Mouse (Mus musculus) kidney, adult 2 months (tissue): ENCODE measurements around the gene Ankrd34b.

ENCODE experiments used
- CTCF ChIP-seq: fragments of 200-500 bp; conservative IDR thresholded peaks from 2 replicates; pipeline ENCODE4 v1.5.1; 2011; ENCODE audit warnings: low read depth, mild to moderate bottlenecking, control low read depth, low read length, moderate library complexity, mixed read lengths; ENCODE audit not compliant: insufficient read depth, insufficient read length
- POLR2A ChIP-seq: fragments of 200-500 bp; IDR thresholded peaks from one replicate; pipeline ENCODE4 v1.6.1; 2011; ENCODE audit warnings: low read depth, low read length, control low read depth

DNA sequence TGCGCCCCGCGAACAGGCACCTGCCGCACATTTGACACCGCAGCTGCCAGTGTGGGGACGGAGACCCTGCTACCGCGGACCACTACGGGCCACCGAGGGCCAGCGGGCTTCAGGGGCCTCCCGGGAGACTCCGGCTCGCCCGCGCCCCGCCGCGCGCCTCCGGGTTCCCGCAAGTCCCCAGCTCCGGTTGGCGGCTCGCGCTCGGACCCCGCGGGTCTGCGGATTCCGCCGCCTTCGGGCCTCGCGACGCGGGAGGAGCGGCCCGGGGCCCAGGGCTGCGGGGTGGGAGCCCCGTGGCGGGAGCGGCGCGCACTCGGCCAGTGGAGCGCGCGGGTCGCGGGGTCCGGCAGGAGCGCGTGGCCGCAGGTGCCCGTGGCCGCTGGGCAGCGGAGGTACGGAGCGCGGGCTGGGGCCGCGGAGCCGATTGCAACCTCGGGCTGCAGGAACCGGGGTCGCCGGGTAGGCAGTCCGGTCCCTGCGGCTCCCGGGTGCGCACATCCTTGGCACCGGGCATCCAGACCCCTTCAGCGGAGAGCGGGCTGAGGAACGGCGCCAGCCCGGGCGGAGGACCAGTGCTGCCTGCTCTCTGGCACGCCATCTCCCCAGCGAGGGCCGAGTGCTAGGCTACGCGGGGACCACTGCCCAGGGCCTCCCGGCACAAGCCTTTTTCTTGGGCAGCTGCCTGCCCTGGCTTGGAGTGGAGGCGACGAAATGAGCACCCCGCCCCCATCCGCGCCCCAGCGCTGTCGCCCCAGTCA is 777 bp downstream of the Ankrd34b start:
- TF ChIP-seq POLR2A (no peak), CTCF (no peak)
